Mouse (Mus musculus) cortical plate, adult 2 months (tissue): Measurements from ENCODE around the gene Vamp4.

Source experiments
- CTCF ChIP-seq: fragments of 200-500 bp; IDR thresholded peaks from 2 replicates; pipeline ENCODE4 v1.5.1; 2011; ENCODE audit warnings: mild to moderate bottlenecking, control low read depth, low read length; ENCODE audit not compliant: insufficient read depth; ENCODE audit errors: extremely low read depth
- POLR2A ChIP-seq: fragments of 200-500 bp; IDR thresholded peaks from 2 replicates; pipeline ENCODE4 v1.6.1; 2011; ENCODE audit warnings: mild to moderate bottlenecking, low read length, control low read depth; ENCODE audit not compliant: insufficient read depth; ENCODE audit errors: extremely low read depth

DNA sequence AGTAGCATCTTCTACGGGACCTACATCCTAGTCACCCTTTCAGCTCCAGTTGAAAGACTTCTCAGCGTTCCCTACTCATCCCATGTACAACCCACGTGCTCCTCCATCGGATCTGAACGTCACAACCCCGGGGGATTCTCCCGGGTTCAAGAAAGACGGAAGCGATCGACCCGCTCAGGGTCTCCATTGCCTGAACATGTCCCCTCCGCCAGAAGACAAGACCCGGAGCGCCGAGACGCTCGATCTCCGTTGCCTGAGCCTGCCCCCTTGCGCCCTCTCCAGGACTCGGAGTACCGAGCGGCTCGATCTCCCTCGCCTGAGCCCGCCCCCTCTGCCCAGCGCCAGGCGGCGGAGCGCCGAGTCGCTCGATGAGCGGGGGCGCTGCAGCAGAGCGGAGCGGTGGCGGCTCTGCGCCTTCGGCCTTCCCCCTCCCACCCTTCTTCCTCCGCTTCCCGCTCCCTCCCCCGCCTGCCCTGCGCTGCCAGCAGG lies at the start of gene Vamp4:
- peak; percentile 67; the same call in 1 of the 2 replicates for TF ChIP-seq POLR2A
- no peak for TF ChIP-seq CTCF
